In the genomic region with DNA sequence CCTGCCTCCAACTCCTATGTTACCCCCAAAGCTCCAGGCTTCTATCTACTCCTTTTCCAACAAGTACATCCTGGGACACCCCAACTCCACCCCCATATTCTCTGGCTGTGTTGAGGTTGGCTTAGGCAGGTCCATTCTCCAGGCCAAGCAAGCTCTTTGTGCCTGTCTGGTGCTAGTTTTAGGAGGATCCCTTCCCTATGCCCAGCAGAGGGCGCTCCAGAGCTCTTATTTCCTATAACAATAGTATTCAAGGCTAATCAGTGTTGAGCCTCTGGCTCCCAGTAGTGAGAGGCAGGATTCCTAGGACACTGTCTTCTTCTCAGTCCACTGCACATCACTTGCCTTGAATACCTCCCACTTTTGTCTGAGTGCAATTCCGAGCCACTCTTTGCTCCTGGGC, we compare ENCODE assay signal across 8 mouse cellular contexts. TPM values are rescaled to one million over a fixed set of nuclear protein-coding genes. Genes with fewer than 3 reads are reported as not detected.
DNase-seq lines count a peak whose midpoint lies in the region; ATAC-seq and TF ChIP-seq lines count a peak whose summit lies in the region.

No protein-coding gene starts in this region.

- H3K9me3 ChIP-seq in limb, embryonic 10.5 days (replicated peaks): no peaks in the 10 kb centered on the region

- no peak for TF ChIP-seq POLR2A in kidney, adult 2 months (IDR thresholded peaks at IDR 0.05; ENCODE audit: low read depth, low read length)

- H3K27me3 ChIP-seq in kidney, adult 2 months (replicated peaks; ENCODE audit: control insufficient read depth, insufficient read depth, low read length): no peaks in the 10 kb centered on the region
- peaks cover 28% of the 10 kb centered on the region for H3K27me3 ChIP-seq in limb, embryonic 10.5 days (ENCODE audit: low read depth, poor library complexity, severe bottlenecking)

- no peak overlapping the region for H3K27ac ChIP-seq in kidney, adult 2 months (ENCODE audit: insufficient read depth, low read depth, low read length)
- no peak overlapping the region for H3K27ac ChIP-seq in limb, embryonic 10.5 days

- H3K36me3 ChIP-seq in kidney, adult 2 months (ENCODE audit: control insufficient read depth, insufficient read depth, low read length): no peaks in the 10 kb centered on the region
- H3K36me3 ChIP-seq in limb, embryonic 10.5 days: peaks cover 4% of the 10 kb centered on the region; the same call in 1 of the 2 replicates

- ATAC-seq in CD4-positive, CD25-positive, alpha-beta regulatory T cell, adult 4 months: no peak
- peak; percentile 45 for ATAC-seq in monocyte, adult 5-6 weeks (replicated peaks; ENCODE audit: insufficient number of reproducible peaks, low FRiP score, low TSS enrichment, poor library complexity, severe bottlenecking)

- DNase-seq in CD4-positive, CD25-positive, alpha-beta regulatory T cell, adult 2 months (ENCODE audit: low read depth, low spot score): peak; percentile 89
- DNase-seq in cerebellum, postnatal 36 days: peak; percentile 92 to 96
- DNase-seq in gastrocnemius, postnatal 14 days: peak; percentile 87
- peak; percentile 93 for DNase-seq in kidney, adult 2 months
- peak; percentile 93 for DNase-seq in limb, embryonic 10.5 days (ENCODE audit: low spot score)
- DNase-seq in spleen, postnatal 10 days (ENCODE audit: low spot score in 2 of 2): peak; percentile 77 to 91

- TF ChIP-seq CTCF in kidney, adult 2 months (conservative IDR thresholded peaks at IDR 0.05; ENCODE audit: insufficient read depth, insufficient read length, low read depth, low read length): peak; percentile 84

- peaks cover 17% of the 10 kb centered on the region; the same call in 1 of the 2 replicates for H3K4me1 ChIP-seq in kidney, adult 2 months (ENCODE audit: control insufficient read depth, insufficient read depth, low read length)
- peaks cover 18% of the 10 kb centered on the region for H3K4me1 ChIP-seq in limb, embryonic 10.5 days

- intact Hi-C loops in gastrocnemius, postnatal 14 days (cut with DNase I; ENCODE audit: low total_unique reads): loop anchor here (5.0 kb wide), 1 partner anchor 40 kb away; a partner anchor contains a TSS

- no peak overlapping the region for H3K4me3 ChIP-seq in kidney, adult 2 months (ENCODE audit: insufficient read depth, low read depth, low read length)
- H3K4me3 ChIP-seq in limb, embryonic 10.5 days: no peak overlapping the region

- WGBS in kidney, adult 2 months: 9% methylated on average over 2 of the region's 2 CpGs
- WGBS in limb, embryonic 10.5 days: 7% methylated on average over 2 of the region's 2 CpGs

RNA-seq across cellular contexts. Expression of a gene that starts 3.1 kb away (rescaled TPM):
- 1 to 10 TPM; 2.4 to 2.6 TPM for polyA plus RNA-seq in CD4-positive, CD25-positive, alpha-beta regulatory T cell, adult 4 months (2017; shearing (Covaris generic))
- total RNA-seq in gastrocnemius, postnatal 14 days (2021): under 1 TPM; 0.16 to 0.20 TPM
- 0.09 and 0.12 TPM in 2 replicates for polyA plus RNA-seq in kidney, adult 2 months (2012; rRNA removed)
- polyA plus RNA-seq in limb, embryonic 10.5 days (2016; fragmentation: Nextera tagmentation; extraction: Ambion mirVana): 1.6 and 1.7 TPM in 2 replicates
- total RNA-seq in monocyte, adult 5-6 weeks (2017): 0.68 to 1.0 TPM (median 0.96 TPM) in 3 replicates

RNA-seq across cellular contexts. Expression of a gene that starts 3.3 kb away (rescaled TPM):
- polyA plus RNA-seq in CD4-positive, CD25-positive, alpha-beta regulatory T cell, adult 4 months (2017; shearing (Covaris generic)): 1 to 10 TPM in 1 of 2 experiments, under 1 TPM in 1; 0.77 to 1.8 TPM
- total RNA-seq in gastrocnemius, postnatal 14 days (2021): 1 to 10 TPM; 8.2 to 9.7 TPM
- 8.3 and 8.6 TPM in 2 replicates for polyA plus RNA-seq in kidney, adult 2 months (2012; rRNA removed)
- 2.2 and 3.4 TPM in 2 replicates for polyA plus RNA-seq in limb, embryonic 10.5 days (2016; fragmentation: Nextera tagmentation; extraction: Ambion mirVana)
- 0.19 to 0.32 TPM (median 0.19 TPM) in 3 replicates for total RNA-seq in monocyte, adult 5-6 weeks (2017)

RNA-seq across cellular contexts. Expression of a gene that starts 15.8 kb away (rescaled TPM):
- 10 to 100 TPM; 38.8 to 43.7 TPM for polyA plus RNA-seq in CD4-positive, CD25-positive, alpha-beta regulatory T cell, adult 4 months (2017; shearing (Covaris generic))
- total RNA-seq in gastrocnemius, postnatal 14 days (2021): 10 to 100 TPM; 48.5 to 53.8 TPM
- 374 and 465 TPM in 2 replicates for polyA plus RNA-seq in kidney, adult 2 months (2012; rRNA removed)
- 61.9 and 66.4 TPM in 2 replicates for polyA plus RNA-seq in limb, embryonic 10.5 days (2016; fragmentation: Nextera tagmentation; extraction: Ambion mirVana)
- total RNA-seq in monocyte, adult 5-6 weeks (2017): 21.5 to 26.1 TPM (median 25.9 TPM) in 3 replicates

RNA-seq across cellular contexts. Expression of a gene that starts 18.7 kb away (rescaled TPM):
- polyA plus RNA-seq in CD4-positive, CD25-positive, alpha-beta regulatory T cell, adult 4 months (2017; shearing (Covaris generic)): not detected
- not detected for total RNA-seq in gastrocnemius, postnatal 14 days (2021)
- polyA plus RNA-seq in kidney, adult 2 months (2012; rRNA removed): 2.2 and 2.4 TPM in 2 replicates
- polyA plus RNA-seq in limb, embryonic 10.5 days (2016; fragmentation: Nextera tagmentation; extraction: Ambion mirVana): 1.0 and 1.2 TPM in 2 replicates
- not detected in 3 replicates for total RNA-seq in monocyte, adult 5-6 weeks (2017)

RNA-seq across cellular contexts. Expression of a gene that starts 28.5 kb away (rescaled TPM):
- not detected for polyA plus RNA-seq in CD4-positive, CD25-positive, alpha-beta regulatory T cell, adult 4 months (2017; shearing (Covaris generic))
- total RNA-seq in gastrocnemius, postnatal 14 days (2021): not detected
- not detected in 2 replicates for polyA plus RNA-seq in kidney, adult 2 months (2012; rRNA removed)
- polyA plus RNA-seq in limb, embryonic 10.5 days (2016; fragmentation: Nextera tagmentation; extraction: Ambion mirVana): not detected in 2 replicates
- total RNA-seq in monocyte, adult 5-6 weeks (2017): 0.53 TPM in 1 of 3 replicates, not detected in the others
